Mouse (Mus musculus) intestine, embryonic 15.5 days (tissue): ENCODE results near the gene St6galnac4. TPM values are rescaled to one million over a fixed set of nuclear protein-coding genes. Genes with fewer than 3 reads are reported as not detected.

Experiments used
- ATAC-seq: fragments of 200-750 bp; cut with Nextera tagmentation; 2 replicates; pipeline ENCODE4 v1.8.0; 2017; ENCODE audit warnings: moderate TSS enrichment, moderate library complexity
- H3K27ac ChIP-seq: fragments of 300-500 bp; sonication (generic); 2 replicates; pipeline ENCODE4 v1.5.1; 2015; ENCODE audit warnings: mild to moderate bottlenecking, inconsistent platforms
- H3K27me3 ChIP-seq: fragments of 300-500 bp; sonication (generic); replicated peaks from 2 replicates; pipeline ENCODE4 v1.6.1; 2015; ENCODE audit warnings: inconsistent platforms
- H3K36me3 ChIP-seq: fragments of 300-500 bp; sonication (generic); 2 replicates; pipeline ENCODE4 v1.6.1; 2015; ENCODE audit warnings: inconsistent platforms
- H3K4me1 ChIP-seq: fragments of 300-500 bp; sonication (generic); replicated peaks from 2 replicates; pipeline ENCODE4 v1.6.1; 2015; ENCODE audit warnings: inconsistent platforms
- H3K4me2 ChIP-seq: fragments of 300-500 bp; sonication (generic); replicated peaks from 2 replicates; pipeline ENCODE4 v1.6.1; 2015; ENCODE audit warnings: mild to moderate bottlenecking, inconsistent platforms
- H3K4me3 ChIP-seq: fragments of 300-500 bp; sonication (generic); replicated peaks from 2 replicates; pipeline ENCODE4 v1.5.1; 2015; ENCODE audit warnings: inconsistent platforms
- H3K9ac ChIP-seq: fragments of 300-500 bp; sonication (generic); 2 replicates; pipeline ENCODE4 v1.6.1; 2015; ENCODE audit warnings: inconsistent platforms
- H3K9me3 ChIP-seq: fragments of 300-500 bp; sonication (generic); 2 replicates; pipeline ENCODE4 v1.6.1; 2016; ENCODE audit warnings: inconsistent platforms
- WGBS: fragments of 180-500 bp; shearing (Covaris S2); methylation state at CpG from one replicate; pipeline ENCODE4 v1.1.7; 2015; 5-methylcytosine and 5-hydroxymethylcytosine counted together
- polyA plus RNA-seq: library from polyadenylated mRNA; unstranded; fragments of >200 nt; fragmentation: Nextera tagmentation; extraction: Ambion mirVana; gene quantifications from 2 replicates; pipeline ENCODE4 v1.2.1, GENCODE M21; 2015

The St6galnac4 gene
- polyA plus RNA-seq, 1 experiment from 2014 or later: 16.4 TPM

- Histone ChIP-seq H3K27ac (peak overlapping the region; percentile 70), H3K4me2 (0 out of 2 replicates have a peak overlapping the region, but pooled peaks have one; percentile 2), H3K4me1 (peaks cover 14% of the 10 kb centered on the region), H3K27me3 (no peaks in the 10 kb centered on the region), H3K9ac (no peak overlapping the region), H3K9me3 (no peaks in the 10 kb centered on the region), H3K36me3 (no peaks in the 10 kb centered on the region), H3K4me3 (no peak overlapping the region)
- 20% methylated on average over 11 of the region's 11 CpGs for WGBS
- peak; percentile 66 for ATAC-seq
Measured at GRCm38 (mm10) chr2:32637778-32638281, 50.9 kb downstream of the St6galnac4 start.

- no peak overlapping the region for H3K4me3 ChIP-seq
- H3K4me1 ChIP-seq: peaks cover 19% of the 10 kb centered on the region
- H3K27ac ChIP-seq: no peak overlapping the region
- H3K36me3 ChIP-seq: no peaks in the 10 kb centered on the region
- ATAC-seq: no peak
- 73% methylated on average over 1 of the region's 1 CpGs for WGBS
- H3K9ac ChIP-seq: no peak overlapping the region
- no peak overlapping the region for H3K4me2 ChIP-seq
- H3K27me3 ChIP-seq: no peaks in the 10 kb centered on the region
- H3K9me3 ChIP-seq: no peaks in the 10 kb centered on the region
Measured at GRCm38 (mm10) chr2:32639632-32640031, 52.7 kb downstream of the St6galnac4 start.

GRCm38 (mm10) chr2:32640550-32641051 is 53.7 kb downstream of the St6galnac4 start:
- Histone ChIP-seq H3K9ac (no peak overlapping the region), H3K4me1 (peaks cover 26% of the 10 kb centered on the region), H3K4me2 (no peak overlapping the region), H3K27ac (no peak overlapping the region), H3K27me3 (no peaks in the 10 kb centered on the region), H3K4me3 (no peak overlapping the region), H3K36me3 (no peaks in the 10 kb centered on the region), H3K9me3 (no peaks in the 10 kb centered on the region)
- no peak for ATAC-seq
- WGBS: 61% methylated on average over 6 of the region's 6 CpGs

GRCm38 (mm10) chr2:32641810-32642209 is 54.9 kb downstream of the St6galnac4 start:
- ATAC-seq: no peak
- peaks cover 36% of the 10 kb centered on the region for H3K4me1 ChIP-seq
- WGBS: 88% methylated on average over 5 of the region's 5 CpGs

GRCm38 (mm10) chr2:32642813-32643212 is 55.9 kb downstream of the St6galnac4 start:
- H3K4me1 ChIP-seq: peaks cover 35% of the 10 kb centered on the region
- no peak overlapping the region for H3K27ac ChIP-seq
- no peak overlapping the region for H3K9ac ChIP-seq
- H3K27me3 ChIP-seq: no peaks in the 10 kb centered on the region
- ATAC-seq: no peak; the same call in 1 of the 2 replicates
- no peak overlapping the region for H3K4me3 ChIP-seq
- no peaks in the 10 kb centered on the region for H3K36me3 ChIP-seq
- H3K4me2 ChIP-seq: no peak overlapping the region
- no peaks in the 10 kb centered on the region for H3K9me3 ChIP-seq
- 61% methylated on average over 7 of the region's 7 CpGs for WGBS

More at GRCm38 (mm10) chr2:32641810-32642209, 54.9 kb downstream of the St6galnac4 start:
- Histone ChIP-seq H3K9ac (no peak overlapping the region), H3K4me3 (no peak overlapping the region), H3K9me3 (no peaks in the 10 kb centered on the region), H3K27ac (no peak overlapping the region), H3K27me3 (no peaks in the 10 kb centered on the region), H3K4me2 (no peak overlapping the region), H3K36me3 (no peaks in the 10 kb centered on the region)

- H3K9me3 ChIP-seq: no peaks in the 10 kb centered on the region
- H3K27ac ChIP-seq: no peak overlapping the region
- H3K4me2 ChIP-seq: no peak overlapping the region
- H3K4me3 ChIP-seq: no peak overlapping the region
- 62% methylated on average over 9 of the region's 9 CpGs for WGBS
- no peak for ATAC-seq
- no peak overlapping the region for H3K9ac ChIP-seq
- peaks cover 31% of the 10 kb centered on the region for H3K4me1 ChIP-seq
- H3K36me3 ChIP-seq: no peaks in the 10 kb centered on the region
- H3K27me3 ChIP-seq: no peaks in the 10 kb centered on the region
Measured at GRCm38 (mm10) chr2:32644083-32644482, 57.2 kb downstream of the St6galnac4 start.

- Histone ChIP-seq H3K36me3 (no peaks in the 10 kb centered on the region), H3K4me1 (peaks cover 31% of the 10 kb centered on the region), H3K27me3 (no peaks in the 10 kb centered on the region), H3K4me2 (no peak overlapping the region), H3K9ac (no peak overlapping the region), H3K9me3 (no peaks in the 10 kb centered on the region), H3K4me3 (no peak overlapping the region), H3K27ac (0 out of 2 replicates have a peak overlapping the region, but pooled peaks have one; percentile 81)
- no peak for ATAC-seq
- 83% methylated on average over 8 of the region's 8 CpGs for whole genome bisulfite sequencing
Measured at GRCm38 (mm10) chr2:32644799-32645475, 58.0 kb downstream of the St6galnac4 start.

GRCm38 (mm10) chr2:32645647-32646046 is 58.8 kb downstream of the St6galnac4 start:
- WGBS: 70% methylated on average over 3 of the region's 3 CpGs
- H3K9me3 ChIP-seq: no peaks in the 10 kb centered on the region
- H3K9ac ChIP-seq: no peak overlapping the region
- H3K27ac ChIP-seq: peak overlapping the region; percentile 81
- ATAC-seq: no peak
- no peak overlapping the region for H3K4me3 ChIP-seq
- H3K36me3 ChIP-seq: no peaks in the 10 kb centered on the region
- H3K4me1 ChIP-seq: peaks cover 31% of the 10 kb centered on the region
- H3K4me2 ChIP-seq: no peak overlapping the region
- no peaks in the 10 kb centered on the region for H3K27me3 ChIP-seq

GRCm38 (mm10) chr2:32646379-32647056 is 59.6 kb downstream of the St6galnac4 start, which contains the start of gene Eng:
Gene Eng (plus strand): TSS chr2:32646595.
- WGBS: 50% methylated on average over 31 of the region's 31 CpGs

GRCm38 (mm10) chr2:32647366-32647765 is 60.5 kb downstream of the St6galnac4 start:
- Histone ChIP-seq H3K36me3 (no peaks in the 10 kb centered on the region), H3K4me3 (peak overlapping the region; percentile 43), H3K27ac (no peak overlapping the region), H3K9ac (peak overlapping the region; percentile 15; the same call in 1 of the 2 replicates), H3K4me1 (peaks cover 34% of the 10 kb centered on the region), H3K9me3 (no peaks in the 10 kb centered on the region), H3K27me3 (no peaks in the 10 kb centered on the region), H3K4me2 (peak overlapping the region; percentile 58)
- no peak for ATAC-seq
- WGBS: 80% methylated on average over 7 of the region's 7 CpGs

More at GRCm38 (mm10) chr2:32646379-32647056, 59.6 kb downstream of the St6galnac4 start, which contains the start of gene Eng:
- H3K4me1 ChIP-seq: peaks cover 34% of the 10 kb centered on the region
- peak; percentile 54 for ATAC-seq
- peak within 1 kb of the TSS; percentile 58 for H3K4me2 ChIP-seq
- H3K9ac ChIP-seq: peak within 1 kb of the TSS; percentile 47
- no peaks in the 10 kb centered on the region for H3K9me3 ChIP-seq
- H3K4me3 ChIP-seq: peak within 1 kb of the TSS; percentile 43
- H3K27me3 ChIP-seq: no peaks in the 10 kb centered on the region
- no peaks in the 10 kb centered on the region for H3K36me3 ChIP-seq
- H3K27ac ChIP-seq: peak within 1 kb of the TSS; percentile 81
